Mouse (Mus musculus): ENCODE results near the gene Klrb1a. TPM values are rescaled to one million over a fixed set of nuclear protein-coding genes. Genes with fewer than 3 reads are reported as not detected.
"Not testable (repeated sequence)": the region's sequence is repeated elsewhere in the genome, so short reads cannot be mapped to it uniquely, and the experiment has no call there.

Gene Klrb1a
- polyA plus RNA-seq (2014; fragmentation: Nextera tagmentation; extraction: Ambion mirVana), result not detected in 2 replicates

DNA sequence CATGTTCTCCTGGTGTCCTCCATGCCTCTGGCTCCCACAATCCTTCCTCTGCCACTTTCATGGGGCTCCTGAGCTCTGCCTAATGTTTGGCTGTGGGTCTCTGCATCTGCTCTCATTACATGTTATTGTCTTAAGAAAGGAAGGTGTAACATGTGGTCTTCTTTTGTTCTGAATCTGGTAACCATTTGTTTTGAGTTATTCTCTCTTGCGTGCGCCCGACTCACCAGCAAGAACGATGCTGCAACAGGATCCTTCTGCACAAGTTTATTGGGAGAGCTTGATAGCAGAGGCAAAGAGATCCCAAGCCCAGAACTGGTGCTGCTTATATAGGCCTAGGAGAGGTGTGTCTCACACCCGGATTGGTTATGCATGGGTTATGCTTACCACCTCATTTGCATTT is at the start of gene Klrb1a:
Gene Klrb1a (minus strand): TSS at position 101 of the 400 bp plus-strand sequence.
- WGBS, result 93% methylated on average over 5 of the region's 5 CpGs
- not testable (repeated sequence) for H3K4me2 ChIP-seq (ENCODE audit: low read depth, low read length); H3K4me1 ChIP-seq (ENCODE audit: control insufficient read depth, insufficient read depth, low read length); H3K27ac ChIP-seq (replicated peaks; ENCODE audit: low read depth, low read length); H3K27me3 ChIP-seq (replicated peaks; ENCODE audit: control insufficient read depth, insufficient read depth, low read length); DNase-seq (ENCODE audit: low spot score); ATAC-seq (ENCODE audit: low read depth); H3K36me3 ChIP-seq (ENCODE audit: control insufficient read depth, insufficient read depth, low read length); H3K9me3 ChIP-seq (ENCODE audit: control insufficient read depth, low read length); H3K4me3 ChIP-seq (ENCODE audit: low read depth, low read length); H3K9ac ChIP-seq (ENCODE audit: low read depth, low read length)

DNA sequence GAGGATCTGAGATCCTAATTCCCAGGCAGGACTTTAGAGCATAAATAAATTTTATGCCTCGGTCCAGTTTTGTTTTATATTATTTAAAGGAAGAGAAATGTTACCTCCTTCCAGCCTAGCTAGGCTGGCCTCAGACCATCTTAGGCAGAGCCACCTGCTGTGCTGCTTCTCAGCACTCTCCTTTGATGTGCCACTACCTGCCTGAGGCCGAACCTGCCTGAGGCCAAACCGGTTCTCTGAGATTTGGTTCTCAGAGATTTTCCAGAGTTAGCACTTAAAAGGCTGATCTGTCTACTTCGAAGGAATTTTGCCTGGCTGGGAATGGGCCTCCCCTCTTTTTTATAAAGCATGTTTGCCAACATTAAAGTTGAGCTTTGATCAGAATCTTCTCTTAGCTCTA is 46.6 kb upstream of the Klrb1a start:
- H3K27me3 ChIP-seq (replicated peaks; ENCODE audit: control insufficient read depth, insufficient read depth, low read length), result no peaks in the 10 kb centered on the region
- H3K36me3 ChIP-seq (ENCODE audit: control insufficient read depth, insufficient read depth, low read length), result no peaks in the 10 kb centered on the region
- H3K4me1 ChIP-seq (ENCODE audit: control insufficient read depth, insufficient read depth, low read length), result no peaks in the 10 kb centered on the region
- H3K27ac ChIP-seq (replicated peaks; ENCODE audit: low read depth, low read length), result no peak overlapping the region
- DNase-seq (ENCODE audit: low spot score) (no peak), ATAC-seq (ENCODE audit: low read depth) (no peak)
- H3K4me3 ChIP-seq (ENCODE audit: low read depth, low read length), result no peak overlapping the region
- 0 out of 2 replicates have a peak, but pooled peaks cover 4% of the 10 kb centered on the region for H3K9me3 ChIP-seq (ENCODE audit: control insufficient read depth, low read length)
- H3K4me2 ChIP-seq (ENCODE audit: low read depth, low read length), result no peak overlapping the region
- no peak overlapping the region for H3K9ac ChIP-seq (ENCODE audit: low read depth, low read length)
- 45% methylated on average over 4 of the region's 4 CpGs for WGBS

DNA sequence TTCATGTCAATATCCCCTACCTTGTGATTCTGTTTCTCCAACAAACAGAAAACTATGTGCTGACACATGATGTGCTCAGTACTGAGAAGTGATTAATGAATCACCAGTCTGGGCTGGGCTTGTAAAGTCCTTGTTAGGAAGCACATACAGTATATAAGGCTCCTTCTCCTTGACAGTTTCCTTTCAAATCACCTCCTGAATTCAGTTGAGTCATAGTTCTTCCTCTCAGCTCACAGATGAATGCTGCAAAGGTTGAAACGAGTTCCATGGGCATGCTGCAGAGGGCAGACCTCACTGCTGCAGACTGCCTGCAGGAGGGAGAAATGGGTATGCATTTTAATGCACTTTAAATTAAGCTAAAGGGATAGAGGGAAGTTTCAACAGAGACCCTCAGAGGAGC is 38.9 kb upstream of the Klrb1a start, which contains the start of gene Clec2h:
Gene Clec2h (plus strand): TSS at position 180 of the 400 bp plus-strand sequence.
- Histone ChIP-seq H3K4me1 (ENCODE audit: control insufficient read depth, insufficient read depth, low read length) (no peaks in the 10 kb centered on the region), H3K4me3 (ENCODE audit: low read depth, low read length) (no peak within 1 kb of the TSS), H3K9ac (ENCODE audit: low read depth, low read length) (no peak within 1 kb of the TSS), H3K9me3 (ENCODE audit: control insufficient read depth, low read length) (no peaks in the 10 kb centered on the region), H3K4me2 (ENCODE audit: low read depth, low read length) (no peak within 1 kb of the TSS), H3K36me3 (ENCODE audit: control insufficient read depth, insufficient read depth, low read length) (no peaks in the 10 kb centered on the region), H3K27me3 (replicated peaks; ENCODE audit: control insufficient read depth, insufficient read depth, low read length) (no peaks in the 10 kb centered on the region), H3K27ac (replicated peaks; ENCODE audit: low read depth, low read length) (no peak within 1 kb of the TSS)
- 3% methylated on average over 1 of the region's 1 CpGs for WGBS
- no peak for ATAC-seq (ENCODE audit: low read depth)
- DNase-seq (ENCODE audit: low spot score), result no peak

DNA sequence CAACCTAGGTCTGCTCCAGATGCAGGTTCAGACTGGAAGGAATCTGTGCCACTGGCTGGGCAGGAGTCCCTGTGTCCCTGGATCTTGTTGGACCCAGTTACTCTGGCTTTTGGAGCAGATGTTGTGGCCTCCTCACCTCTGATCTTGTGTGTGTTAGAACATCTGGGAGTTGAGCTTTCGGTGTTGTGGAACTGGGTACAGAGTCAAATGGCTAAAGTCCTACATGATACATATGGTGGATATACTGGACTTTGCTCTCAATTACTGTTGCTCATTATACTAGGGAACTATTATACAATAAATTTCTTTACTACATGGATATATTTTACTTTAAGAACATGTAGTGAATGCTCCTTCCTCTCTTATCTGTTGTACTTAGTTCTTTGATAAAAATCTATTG is 37.9 kb upstream of the Klrb1a start:
- H3K4me2 ChIP-seq (ENCODE audit: low read depth, low read length), result no peak overlapping the region
- DNase-seq (ENCODE audit: low spot score), result no peak
- 84% methylated on average over 1 of the region's 1 CpGs for whole genome bisulfite sequencing

DNA sequence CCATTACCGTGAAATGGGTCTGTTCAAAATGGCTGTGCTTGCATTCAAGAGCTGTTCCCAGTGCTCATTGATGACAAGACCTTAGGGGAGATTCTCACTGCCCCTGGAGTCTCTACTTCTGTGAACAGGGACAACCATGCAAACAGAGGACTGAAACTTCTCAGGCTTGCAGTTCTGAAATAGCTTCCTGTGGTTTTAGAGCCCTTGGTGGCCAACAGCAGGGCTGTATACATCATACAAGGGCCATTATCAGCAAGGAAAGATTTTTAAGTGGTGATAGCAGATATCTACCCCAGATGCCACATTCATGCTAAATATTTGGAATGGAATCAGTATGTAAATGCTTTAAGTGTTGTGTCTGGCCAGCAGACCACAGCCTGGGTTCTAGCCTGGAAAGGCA is 29.6 kb upstream of the Klrb1a start:
- Histone ChIP-seq H3K4me2 (ENCODE audit: low read depth, low read length) (no peak overlapping the region), H3K9me3 (ENCODE audit: control insufficient read depth, low read length) (no peaks in the 10 kb centered on the region), H3K9ac (ENCODE audit: low read depth, low read length) (no peak overlapping the region), H3K36me3 (ENCODE audit: control insufficient read depth, insufficient read depth, low read length) (no peaks in the 10 kb centered on the region), H3K4me1 (ENCODE audit: control insufficient read depth, insufficient read depth, low read length) (no peaks in the 10 kb centered on the region), H3K27me3 (replicated peaks; ENCODE audit: control insufficient read depth, insufficient read depth, low read length) (no peaks in the 10 kb centered on the region), H3K4me3 (ENCODE audit: low read depth, low read length) (no peak overlapping the region), H3K27ac (replicated peaks; ENCODE audit: low read depth, low read length) (no peak overlapping the region)
- ATAC-seq (ENCODE audit: low read depth) (no peak), DNase-seq (ENCODE audit: low spot score) (no peak)
- 92% methylated on average over 1 of the region's 1 CpGs for WGBS

More for the DNA sequence above, 37.9 kb upstream of the Klrb1a start:
- ATAC-seq (ENCODE audit: low read depth), result no peak
- H3K27ac ChIP-seq (replicated peaks; ENCODE audit: low read depth, low read length), result no peak overlapping the region
- H3K4me1 ChIP-seq (ENCODE audit: control insufficient read depth, insufficient read depth, low read length), result no peaks in the 10 kb centered on the region
- no peaks in the 10 kb centered on the region for H3K27me3 ChIP-seq (replicated peaks; ENCODE audit: control insufficient read depth, insufficient read depth, low read length)
- H3K9me3 ChIP-seq (ENCODE audit: control insufficient read depth, low read length), result no peaks in the 10 kb centered on the region
- no peak overlapping the region for H3K4me3 ChIP-seq (ENCODE audit: low read depth, low read length)
- H3K9ac ChIP-seq (ENCODE audit: low read depth, low read length), result no peak overlapping the region
- no peaks in the 10 kb centered on the region for H3K36me3 ChIP-seq (ENCODE audit: control insufficient read depth, insufficient read depth, low read length)

DNA sequence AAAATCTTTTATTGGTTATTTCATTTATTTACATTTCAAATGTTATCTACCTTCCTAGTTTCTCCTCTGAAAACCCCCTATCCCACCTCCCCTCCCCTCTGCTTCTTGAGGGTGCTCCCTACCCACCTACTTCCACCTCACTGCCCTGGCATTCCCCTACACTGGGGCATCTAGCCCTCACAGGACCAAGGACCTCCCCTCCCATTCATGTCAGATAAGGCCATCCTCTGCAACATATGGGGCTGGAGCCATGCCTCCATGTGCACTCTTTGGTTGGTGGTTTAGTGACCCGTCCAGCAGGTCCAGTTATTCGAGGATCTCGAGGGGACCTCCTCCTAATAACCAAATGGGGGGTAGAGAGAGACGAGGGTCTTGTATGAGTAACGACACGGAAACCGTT is 27.5 kb upstream of the Klrb1a start:
- not testable (repeated sequence) for H3K9me3 ChIP-seq (ENCODE audit: control insufficient read depth, low read length); ATAC-seq (ENCODE audit: low read depth); DNase-seq (ENCODE audit: low spot score); H3K36me3 ChIP-seq (ENCODE audit: control insufficient read depth, insufficient read depth, low read length); H3K27ac ChIP-seq (replicated peaks; ENCODE audit: low read depth, low read length); H3K4me3 ChIP-seq (ENCODE audit: low read depth, low read length); H3K9ac ChIP-seq (ENCODE audit: low read depth, low read length); H3K27me3 ChIP-seq (replicated peaks; ENCODE audit: control insufficient read depth, insufficient read depth, low read length); H3K4me1 ChIP-seq (ENCODE audit: control insufficient read depth, insufficient read depth, low read length); H3K4me2 ChIP-seq (ENCODE audit: low read depth, low read length)
- 86% methylated on average over 4 of the region's 7 CpGs for WGBS

DNA sequence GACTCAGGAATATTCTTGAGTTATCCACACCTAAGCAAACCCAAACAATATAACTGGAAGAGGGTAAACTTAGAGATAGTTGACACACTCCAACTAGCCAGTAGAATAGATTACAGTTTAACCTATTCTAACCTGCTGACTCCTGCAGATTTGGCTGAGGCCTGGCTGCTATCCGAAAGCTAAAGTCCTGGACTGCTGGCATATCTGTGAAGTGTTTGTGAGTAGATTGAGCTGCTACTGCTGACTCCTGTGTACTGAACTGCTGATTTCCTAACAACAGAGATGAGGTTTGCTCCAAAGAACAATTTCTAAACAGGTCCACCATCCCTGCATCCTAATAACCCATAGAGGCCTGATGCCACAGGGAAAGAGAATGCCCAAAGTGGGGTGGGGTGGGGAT is 26.9 kb upstream of the Klrb1a start:
- Histone ChIP-seq H3K9me3 (ENCODE audit: control insufficient read depth, low read length) (no peaks in the 10 kb centered on the region), H3K27ac (replicated peaks; ENCODE audit: low read depth, low read length) (no peak overlapping the region), H3K4me3 (ENCODE audit: low read depth, low read length) (no peak overlapping the region), H3K27me3 (replicated peaks; ENCODE audit: control insufficient read depth, insufficient read depth, low read length) (no peaks in the 10 kb centered on the region), H3K36me3 (ENCODE audit: control insufficient read depth, insufficient read depth, low read length) (no peaks in the 10 kb centered on the region), H3K9ac (ENCODE audit: low read depth, low read length) (no peak overlapping the region), H3K4me1 (ENCODE audit: control insufficient read depth, insufficient read depth, low read length) (no peaks in the 10 kb centered on the region), H3K4me2 (ENCODE audit: low read depth, low read length) (no peak overlapping the region)
- WGBS, result 71% methylated on average over 1 of the region's 1 CpGs
- ATAC-seq (ENCODE audit: low read depth) (no peak), DNase-seq (ENCODE audit: low spot score) (no peak)

DNA sequence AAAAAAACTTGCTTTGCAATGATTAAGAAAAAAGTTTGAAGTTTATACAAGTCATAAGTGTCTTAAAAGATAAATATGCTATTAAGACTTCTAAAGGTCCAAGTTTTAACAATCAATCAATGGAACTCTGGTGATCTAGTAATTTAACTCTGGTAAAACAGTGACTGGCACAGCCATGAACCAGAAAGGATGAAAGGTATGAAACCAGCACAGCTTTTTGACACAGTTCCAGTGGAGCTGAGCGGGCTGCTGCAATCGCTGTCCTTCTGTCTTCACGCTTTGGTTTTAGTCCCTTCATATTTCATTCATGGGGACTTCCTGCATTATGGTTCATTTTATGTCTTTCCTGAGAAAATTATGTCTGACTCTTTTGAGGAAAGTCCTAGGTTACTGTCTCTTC is 26.3 kb upstream of the Klrb1a start:
- no peak overlapping the region for H3K4me3 ChIP-seq (ENCODE audit: low read depth, low read length)
- H3K9me3 ChIP-seq (ENCODE audit: control insufficient read depth, low read length), result no peaks in the 10 kb centered on the region
- H3K4me2 ChIP-seq (ENCODE audit: low read depth, low read length), result no peak overlapping the region
- H3K4me1 ChIP-seq (ENCODE audit: control insufficient read depth, insufficient read depth, low read length), result no peaks in the 10 kb centered on the region
- no peak for DNase-seq (ENCODE audit: low spot score)
- H3K36me3 ChIP-seq (ENCODE audit: control insufficient read depth, insufficient read depth, low read length), result no peaks in the 10 kb centered on the region
- no peak for ATAC-seq (ENCODE audit: low read depth)
- H3K9ac ChIP-seq (ENCODE audit: low read depth, low read length), result no peak overlapping the region
- H3K27ac ChIP-seq (replicated peaks; ENCODE audit: low read depth, low read length), result no peak overlapping the region
- WGBS, result 83% methylated on average over 3 of the region's 3 CpGs
- H3K27me3 ChIP-seq (replicated peaks; ENCODE audit: control insufficient read depth, insufficient read depth, low read length), result no peaks in the 10 kb centered on the region

DNA sequence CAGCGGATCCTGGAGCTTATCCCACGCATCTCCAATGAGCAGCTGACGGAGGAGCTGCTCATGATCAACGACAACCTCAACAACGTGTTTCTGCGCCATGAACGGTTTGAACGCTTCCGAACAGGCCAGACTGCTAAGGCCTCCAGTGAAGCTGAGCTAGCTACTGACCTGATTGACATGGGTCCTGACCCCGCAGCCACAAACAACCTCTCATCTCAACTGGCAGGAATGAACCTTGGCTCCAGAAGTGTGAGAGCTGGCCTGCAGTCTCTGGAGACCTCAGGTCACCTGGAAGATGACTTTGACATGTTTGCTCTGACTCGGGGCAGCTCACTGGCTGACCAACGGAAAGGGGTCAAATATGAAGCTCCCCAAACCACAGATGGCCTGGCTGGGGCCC is 22.4 kb upstream of the Klrb1a start:
- DNase-seq (ENCODE audit: low spot score); H3K4me3 ChIP-seq (ENCODE audit: low read depth, low read length); H3K9ac ChIP-seq (ENCODE audit: low read depth, low read length); H3K27ac ChIP-seq (replicated peaks; ENCODE audit: low read depth, low read length); H3K9me3 ChIP-seq (ENCODE audit: control insufficient read depth, low read length); H3K36me3 ChIP-seq (ENCODE audit: control insufficient read depth, insufficient read depth, low read length); H3K27me3 ChIP-seq (replicated peaks; ENCODE audit: control insufficient read depth, insufficient read depth, low read length); H3K4me2 ChIP-seq (ENCODE audit: low read depth, low read length); H3K4me1 ChIP-seq (ENCODE audit: control insufficient read depth, insufficient read depth, low read length); ATAC-seq (ENCODE audit: low read depth): not testable (repeated sequence)
- WGBS, result 85% methylated on average over 12 of the region's 12 CpGs
